Mouse (Mus musculus): ENCODE data around the gene Slc22a4.

The Slc22a4 gene

GRCm38 (mm10) chr11:54060316-54060715 is 32.4 kb upstream of the Slc22a4 start:
- H3K4me3 ChIP-seq (replicated peaks; ENCODE audit: low read length), result no peak overlapping the region
- H3K36me3 ChIP-seq (ENCODE audit: insufficient read depth, low read length), result no peaks in the 10 kb centered on the region
- peaks cover 20% of the 10 kb centered on the region; the same call in 1 of the 2 replicates for H3K27me3 ChIP-seq (ENCODE audit: insufficient read depth, low read length)
- TF ChIP-seq POU5F1 (IDR thresholded peaks at IDR 0.05; ENCODE audit: borderline replicate concordance, low read length) (no peak), NANOG (IDR thresholded peaks at IDR 0.05; ENCODE audit: borderline replicate concordance, low read length) (no peak), CTCF (conservative IDR thresholded peaks at IDR 0.05; ENCODE audit: low read length) (no peak)
- H3K9me3 ChIP-seq (ENCODE audit: low read length), result no peaks in the 10 kb centered on the region
- peaks cover 77% of the 10 kb centered on the region for H3K4me1 ChIP-seq (replicated peaks; ENCODE audit: low read depth, low read length)

GRCm38 (mm10) chr11:54059526-54059925 is 31.6 kb upstream of the Slc22a4 start:
- no peak overlapping the region for H3K4me3 ChIP-seq (replicated peaks; ENCODE audit: low read length)
- peaks cover 82% of the 10 kb centered on the region for H3K4me1 ChIP-seq (replicated peaks; ENCODE audit: low read depth, low read length)
- H3K36me3 ChIP-seq (ENCODE audit: insufficient read depth, low read length), result no peaks in the 10 kb centered on the region
- H3K9me3 ChIP-seq (ENCODE audit: low read length), result no peaks in the 10 kb centered on the region
- H3K27me3 ChIP-seq (ENCODE audit: insufficient read depth, low read length), result peaks cover 20% of the 10 kb centered on the region; the same call in 1 of the 2 replicates
- TF ChIP-seq POU5F1 (IDR thresholded peaks at IDR 0.05; ENCODE audit: borderline replicate concordance, low read length) (no peak), NANOG (IDR thresholded peaks at IDR 0.05; ENCODE audit: borderline replicate concordance, low read length) (no peak), CTCF (conservative IDR thresholded peaks at IDR 0.05; ENCODE audit: low read length) (no peak)

GRCm38 (mm10) chr11:54058643-54059042 is 30.8 kb upstream of the Slc22a4 start:
- Histone ChIP-seq H3K4me3 (replicated peaks; ENCODE audit: low read length) (no peak overlapping the region), H3K9me3 (ENCODE audit: low read length) (no peaks in the 10 kb centered on the region), H3K4me1 (replicated peaks; ENCODE audit: low read depth, low read length) (peaks cover 77% of the 10 kb centered on the region), H3K27me3 (ENCODE audit: insufficient read depth, low read length) (peaks cover 17% of the 10 kb centered on the region; the same call in 1 of the 2 replicates), H3K36me3 (ENCODE audit: insufficient read depth, low read length) (no peaks in the 10 kb centered on the region)
- no peak for TF ChIP-seq POU5F1 (IDR thresholded peaks at IDR 0.05; ENCODE audit: borderline replicate concordance, low read length)

GRCm38 (mm10) chr11:54058056-54058617 is 30.2 kb upstream of the Slc22a4 start:
- TF ChIP-seq POU5F1 (IDR thresholded peaks at IDR 0.05; ENCODE audit: borderline replicate concordance, low read length) (no peak), CTCF (conservative IDR thresholded peaks at IDR 0.05; ENCODE audit: low read length) (no peak), NANOG (IDR thresholded peaks at IDR 0.05; ENCODE audit: borderline replicate concordance, low read length) (no peak)
- peaks cover 71% of the 10 kb centered on the region for H3K4me1 ChIP-seq (replicated peaks; ENCODE audit: low read depth, low read length)
- H3K4me3 ChIP-seq (replicated peaks; ENCODE audit: low read length), result no peak overlapping the region
- H3K9me3 ChIP-seq (ENCODE audit: low read length), result no peaks in the 10 kb centered on the region
- H3K36me3 ChIP-seq (ENCODE audit: insufficient read depth, low read length), result no peaks in the 10 kb centered on the region
- peaks cover 20% of the 10 kb centered on the region; the same call in 1 of the 2 replicates for H3K27me3 ChIP-seq (ENCODE audit: insufficient read depth, low read length)

GRCm38 (mm10) chr11:54057428-54057827 is 29.5 kb upstream of the Slc22a4 start:
- Histone ChIP-seq H3K4me3 (replicated peaks; ENCODE audit: low read length) (no peak overlapping the region), H3K27me3 (ENCODE audit: insufficient read depth, low read length) (peaks cover 24% of the 10 kb centered on the region), H3K9me3 (ENCODE audit: low read length) (no peaks in the 10 kb centered on the region), H3K4me1 (replicated peaks; ENCODE audit: low read depth, low read length) (peaks cover 64% of the 10 kb centered on the region), H3K36me3 (ENCODE audit: insufficient read depth, low read length) (no peaks in the 10 kb centered on the region)
- TF ChIP-seq CTCF (conservative IDR thresholded peaks at IDR 0.05; ENCODE audit: low read length), result no peak
- no peak for TF ChIP-seq NANOG (IDR thresholded peaks at IDR 0.05; ENCODE audit: borderline replicate concordance, low read length)
- no peak for TF ChIP-seq POU5F1 (IDR thresholded peaks at IDR 0.05; ENCODE audit: borderline replicate concordance, low read length)

GRCm38 (mm10) chr11:54056132-54056531 is 28.2 kb upstream of the Slc22a4 start:
- TF ChIP-seq NANOG (IDR thresholded peaks at IDR 0.05; ENCODE audit: borderline replicate concordance, low read length), result no peak
- peaks cover 16% of the 10 kb centered on the region for H3K27me3 ChIP-seq (ENCODE audit: insufficient read depth, low read length)
- H3K36me3 ChIP-seq (ENCODE audit: insufficient read depth, low read length), result no peaks in the 10 kb centered on the region
- H3K9me3 ChIP-seq (ENCODE audit: low read length), result no peaks in the 10 kb centered on the region
- no peak overlapping the region for H3K4me3 ChIP-seq (replicated peaks; ENCODE audit: low read length)
- peaks cover 61% of the 10 kb centered on the region for H3K4me1 ChIP-seq (replicated peaks; ENCODE audit: low read depth, low read length)

GRCm38 (mm10) chr11:54054257-54054656 is 26.4 kb upstream of the Slc22a4 start:
- Histone ChIP-seq H3K4me1 (replicated peaks; ENCODE audit: low read depth, low read length) (peaks cover 46% of the 10 kb centered on the region), H3K27me3 (ENCODE audit: insufficient read depth, low read length) (peaks cover 13% of the 10 kb centered on the region), H3K4me3 (replicated peaks; ENCODE audit: low read length) (no peak overlapping the region), H3K9me3 (ENCODE audit: low read length) (no peaks in the 10 kb centered on the region), H3K36me3 (ENCODE audit: insufficient read depth, low read length) (no peaks in the 10 kb centered on the region)
- TF ChIP-seq POU5F1 (IDR thresholded peaks at IDR 0.05; ENCODE audit: borderline replicate concordance, low read length) (no peak), NANOG (IDR thresholded peaks at IDR 0.05; ENCODE audit: borderline replicate concordance, low read length) (no peak), CTCF (conservative IDR thresholded peaks at IDR 0.05; ENCODE audit: low read length) (peak; percentile 44)

GRCm38 (mm10) chr11:54053090-54053489 is 25.2 kb upstream of the Slc22a4 start:
- Histone ChIP-seq H3K36me3 (ENCODE audit: insufficient read depth, low read length) (no peaks in the 10 kb centered on the region), H3K4me1 (replicated peaks; ENCODE audit: low read depth, low read length) (peaks cover 34% of the 10 kb centered on the region), H3K9me3 (ENCODE audit: low read length) (no peaks in the 10 kb centered on the region), H3K27me3 (ENCODE audit: insufficient read depth, low read length) (peaks cover 13% of the 10 kb centered on the region), H3K4me3 (replicated peaks; ENCODE audit: low read length) (no peak overlapping the region)
- TF ChIP-seq NANOG (IDR thresholded peaks at IDR 0.05; ENCODE audit: borderline replicate concordance, low read length), result no peak
- no peak for TF ChIP-seq CTCF (conservative IDR thresholded peaks at IDR 0.05; ENCODE audit: low read length)
- TF ChIP-seq POU5F1 (IDR thresholded peaks at IDR 0.05; ENCODE audit: borderline replicate concordance, low read length), result no peak

GRCm38 (mm10) chr11:54052128-54052527 is 24.2 kb upstream of the Slc22a4 start:
- peaks cover 24% of the 10 kb centered on the region for H3K4me1 ChIP-seq (replicated peaks; ENCODE audit: low read depth, low read length)
- no peak overlapping the region for H3K4me3 ChIP-seq (replicated peaks; ENCODE audit: low read length)
- no peak for TF ChIP-seq POU5F1 (IDR thresholded peaks at IDR 0.05; ENCODE audit: borderline replicate concordance, low read length)
- TF ChIP-seq NANOG (IDR thresholded peaks at IDR 0.05; ENCODE audit: borderline replicate concordance, low read length), result no peak
- no peak for TF ChIP-seq CTCF (conservative IDR thresholded peaks at IDR 0.05; ENCODE audit: low read length)
- peaks cover 13% of the 10 kb centered on the region for H3K27me3 ChIP-seq (ENCODE audit: insufficient read depth, low read length)
- no peaks in the 10 kb centered on the region for H3K36me3 ChIP-seq (ENCODE audit: insufficient read depth, low read length)
- H3K9me3 ChIP-seq (ENCODE audit: low read length), result no peaks in the 10 kb centered on the region

Data from E14TG2a.4 (cell line).